Mouse (Mus musculus): ENCODE measurements around the gene Elmo1. TPM values are rescaled to one million over a fixed set of nuclear protein-coding genes. Genes with fewer than 3 reads are reported as not detected.
A peak's percentile ranks its signal among the peaks of the same experiment; 100 is the strongest.

Gene Elmo1
- 24.0 and 24.3 TPM in 2 replicates for polyA plus RNA-seq (2015; fragmentation: Nextera tagmentation; extraction: Ambion mirVana)

- Histone ChIP-seq H3K4me1 (peaks cover 3% of the 10 kb centered on the region; the same call in 1 of the 2 replicates), H3K27me3 (peaks cover 44% of the 10 kb centered on the region), H3K4me2 (peak within 1 kb of the TSS; percentile 97), H3K9me3 (replicated peaks) (no peaks in the 10 kb centered on the region), H3K4me3 (peak within 1 kb of the TSS; percentile 77), H3K36me3 (ENCODE audit: poor library complexity, severe bottlenecking) (no peaks in the 10 kb centered on the region), H3K27ac (peak within 1 kb of the TSS; percentile 48), H3K9ac (peak within 1 kb of the TSS; percentile 76)
- ATAC-seq, result peak; percentile 78
- WGBS, result under 1% methylated on average over 49 of the region's 49 CpGs
These were observed at the start of gene Elmo1 for GRCm38 (mm10) chr13:20090133-20090710. Gene Elmo1 (plus strand): TSS chr13:20090596.

DNA sequence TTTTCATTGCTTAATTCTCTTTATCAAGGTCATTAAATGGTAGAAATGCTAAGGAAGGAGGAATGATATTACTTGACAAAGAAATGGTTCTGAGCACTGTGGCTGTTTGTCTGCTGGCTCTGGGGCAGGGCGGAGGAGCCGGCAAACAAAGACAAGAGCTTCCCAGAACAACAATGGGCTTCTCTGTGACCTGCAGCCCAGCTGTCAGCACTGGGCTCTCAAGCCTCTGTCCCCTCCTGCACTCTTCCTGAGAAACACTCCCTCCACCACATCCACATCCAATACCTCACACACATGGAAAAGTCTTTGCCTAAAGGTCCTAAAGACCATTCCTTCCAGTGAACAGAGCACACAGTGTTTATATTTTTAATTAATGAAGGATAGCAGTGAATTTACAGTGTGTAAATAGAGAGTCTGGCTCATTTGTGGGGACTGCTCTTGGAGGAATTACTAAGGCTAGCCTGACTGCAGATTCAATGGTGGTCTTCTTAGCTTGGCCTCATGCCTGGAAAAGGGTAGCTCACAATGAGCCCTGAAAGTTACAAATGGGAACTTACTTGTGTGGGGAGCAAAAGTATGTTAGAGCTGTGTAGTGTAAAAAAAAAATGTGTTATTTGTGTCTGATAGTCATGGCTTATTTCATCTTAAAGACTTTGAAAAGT lies 49.1 kb upstream of the Elmo1 start:
- H3K36me3 ChIP-seq (ENCODE audit: poor library complexity, severe bottlenecking), result no peaks in the 10 kb centered on the region
- H3K27ac ChIP-seq, result no peak overlapping the region
- WGBS, result 5% methylated on average over 2 of the region's 2 CpGs
- peaks cover 8% of the 10 kb centered on the region for H3K4me1 ChIP-seq
- H3K4me3 ChIP-seq, result no peak overlapping the region
- H3K9me3 ChIP-seq (replicated peaks), result no peaks in the 10 kb centered on the region
- peak; percentile 63; the same call in 1 of the 2 replicates for ATAC-seq
- no peak overlapping the region for H3K4me2 ChIP-seq
- H3K9ac ChIP-seq, result no peak overlapping the region
- H3K27me3 ChIP-seq, result no peaks in the 10 kb centered on the region

DNA sequence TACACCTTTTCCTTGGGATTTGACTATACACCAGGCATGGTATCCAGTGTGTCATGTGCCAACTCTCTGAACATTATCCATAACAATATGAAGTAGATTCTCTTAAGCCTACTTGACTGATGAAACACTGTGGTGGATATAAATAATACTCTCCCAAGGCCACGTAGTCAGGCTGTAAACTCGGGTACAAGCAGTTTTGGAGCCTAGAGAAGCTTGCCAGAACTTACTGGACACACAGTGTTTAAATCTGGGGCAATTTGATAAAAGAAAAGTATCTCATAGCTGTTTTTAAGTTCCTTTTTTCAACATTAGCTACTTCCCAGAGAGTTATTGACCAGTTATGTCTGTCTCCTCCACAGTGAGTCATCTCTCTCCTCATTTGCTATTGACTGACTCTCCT lies 47.5 kb upstream of the Elmo1 start:
- Histone ChIP-seq H3K4me2 (no peak overlapping the region), H3K9ac (no peak overlapping the region), H3K4me1 (peaks cover 8% of the 10 kb centered on the region), H3K9me3 (replicated peaks) (no peaks in the 10 kb centered on the region), H3K27ac (no peak overlapping the region), H3K4me3 (no peak overlapping the region), H3K27me3 (no peaks in the 10 kb centered on the region), H3K36me3 (ENCODE audit: poor library complexity, severe bottlenecking) (no peaks in the 10 kb centered on the region)
- WGBS, result 81% methylated on average over 2 of the region's 2 CpGs
- ATAC-seq, result no peak

DNA sequence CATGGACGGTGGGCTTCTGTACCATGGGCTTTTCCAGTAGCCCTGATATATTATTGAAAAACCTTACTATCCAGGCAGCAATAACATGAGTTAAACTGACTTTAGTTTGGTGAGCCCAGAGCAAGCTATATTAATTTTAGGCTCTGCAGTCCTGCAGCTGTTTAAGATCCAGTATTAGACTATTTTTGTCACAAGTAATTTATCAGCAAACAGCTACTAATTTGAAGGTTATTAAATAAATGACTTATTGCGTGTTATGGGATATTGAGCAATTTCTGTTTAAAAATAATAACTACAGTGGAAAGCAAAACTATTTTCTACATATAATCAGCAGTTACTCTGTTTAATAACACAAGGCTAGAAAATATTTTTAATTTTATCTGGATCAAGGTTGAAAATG lies 45.0 kb upstream of the Elmo1 start:
- no peak overlapping the region for H3K4me3 ChIP-seq
- no peaks in the 10 kb centered on the region for H3K36me3 ChIP-seq (ENCODE audit: poor library complexity, severe bottlenecking)
- H3K4me2 ChIP-seq, result no peak overlapping the region
- no peaks in the 10 kb centered on the region for H3K27me3 ChIP-seq
- H3K27ac ChIP-seq, result no peak overlapping the region
- no peak for ATAC-seq
- no peaks in the 10 kb centered on the region for H3K9me3 ChIP-seq (replicated peaks)
- peaks cover 16% of the 10 kb centered on the region for H3K4me1 ChIP-seq
- no peak overlapping the region for H3K9ac ChIP-seq
- WGBS, result 95% methylated on average over 2 of the region's 2 CpGs

DNA sequence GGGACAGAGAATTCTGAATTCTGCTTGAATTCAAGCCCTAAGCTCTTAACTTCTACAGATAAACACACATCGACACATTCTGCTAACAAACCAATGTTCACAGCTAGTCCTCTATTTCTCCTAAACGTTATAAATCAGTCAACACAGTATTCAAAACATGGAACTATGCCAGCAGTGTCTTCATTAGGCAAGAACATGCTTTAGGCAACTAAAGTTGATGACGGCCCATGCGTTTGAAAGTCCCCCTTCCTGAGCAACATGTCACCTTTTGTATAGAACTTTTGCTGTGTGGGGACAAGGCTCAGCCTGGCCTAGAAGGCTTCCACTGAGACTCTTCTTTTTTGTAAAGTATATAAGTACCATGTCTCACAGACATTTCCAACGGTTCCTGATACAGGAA lies 44.6 kb upstream of the Elmo1 start:
- ATAC-seq, result no peak
- Histone ChIP-seq H3K4me2 (no peak overlapping the region), H3K27me3 (no peaks in the 10 kb centered on the region), H3K9me3 (replicated peaks) (no peaks in the 10 kb centered on the region), H3K4me3 (no peak overlapping the region), H3K4me1 (peaks cover 15% of the 10 kb centered on the region), H3K9ac (no peak overlapping the region), H3K36me3 (ENCODE audit: poor library complexity, severe bottlenecking) (no peaks in the 10 kb centered on the region), H3K27ac (no peak overlapping the region)
- WGBS, result 69% methylated on average over 5 of the region's 5 CpGs

GRCm38 (mm10) chr13:20046406-20046805 lies 44.0 kb upstream of the Elmo1 start:
- 86% methylated on average over 4 of the region's 4 CpGs for WGBS
- peaks cover 10% of the 10 kb centered on the region for H3K4me1 ChIP-seq
- no peak for ATAC-seq
- no peaks in the 10 kb centered on the region for H3K36me3 ChIP-seq (ENCODE audit: poor library complexity, severe bottlenecking)
- no peak overlapping the region for H3K4me3 ChIP-seq
- no peaks in the 10 kb centered on the region for H3K9me3 ChIP-seq (replicated peaks)
- no peak overlapping the region for H3K27ac ChIP-seq
- no peak overlapping the region for H3K4me2 ChIP-seq
- no peak overlapping the region for H3K9ac ChIP-seq
- H3K27me3 ChIP-seq, result no peaks in the 10 kb centered on the region

DNA sequence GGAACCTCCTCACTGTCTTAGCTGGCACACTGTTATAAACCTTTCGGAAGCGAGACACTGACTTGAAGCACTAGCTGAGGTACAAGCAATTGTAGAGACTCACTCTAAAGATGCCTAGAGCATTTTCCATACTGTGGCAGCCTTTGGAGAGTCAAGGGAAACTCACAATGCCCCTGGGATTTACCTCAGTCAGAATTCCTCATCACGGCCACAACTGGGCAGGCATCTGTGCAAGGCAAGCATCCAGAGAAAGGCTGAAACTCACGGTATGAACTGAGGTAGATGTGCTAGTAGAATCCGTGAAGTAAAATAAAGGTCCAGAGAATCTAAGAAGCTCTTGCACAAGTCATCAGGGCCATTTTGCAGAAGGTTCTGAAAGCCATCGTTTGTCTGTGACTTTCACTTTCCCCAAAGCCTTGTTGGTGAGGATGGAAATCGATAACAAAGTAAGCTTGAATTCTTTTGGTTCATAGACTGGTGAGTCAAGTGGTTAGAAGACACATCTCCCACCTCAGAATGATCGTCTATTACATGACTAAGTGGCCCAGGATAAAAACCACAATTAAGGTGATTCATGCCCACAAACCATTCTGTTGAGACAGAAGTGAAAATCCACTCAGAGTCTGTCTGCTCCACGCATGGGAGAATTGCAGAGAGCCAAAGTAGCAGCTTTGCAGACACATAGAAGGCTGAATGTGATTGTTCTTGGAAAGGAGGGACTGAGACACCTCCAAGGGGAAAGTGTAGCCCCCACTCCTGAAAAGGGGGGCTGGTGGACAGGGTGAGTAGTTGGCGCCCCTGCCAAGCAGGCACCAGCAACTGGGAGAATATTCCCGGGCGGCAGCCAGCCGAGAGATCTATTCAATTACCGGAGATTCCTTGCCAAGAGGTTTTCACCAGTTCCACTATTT lies 42.2 kb upstream of the Elmo1 start:
- Histone ChIP-seq H3K9me3 (replicated peaks) (no peaks in the 10 kb centered on the region), H3K27me3 (no peaks in the 10 kb centered on the region), H3K27ac (no peak overlapping the region), H3K9ac (no peak overlapping the region), H3K4me2 (peak overlapping the region; percentile 26), H3K36me3 (ENCODE audit: poor library complexity, severe bottlenecking) (no peaks in the 10 kb centered on the region), H3K4me1 (peaks cover 8% of the 10 kb centered on the region; the same call in 1 of the 2 replicates), H3K4me3 (no peak overlapping the region)
- WGBS, result 41% methylated on average over 14 of the region's 14 CpGs
- ATAC-seq, result 0 out of 2 replicates have a peak, but pooled peaks have one; percentile 45

GRCm38 (mm10) chr13:20048837-20049160 lies 41.6 kb upstream of the Elmo1 start:
- no peak overlapping the region for H3K9ac ChIP-seq
- peak; percentile 41; the same call in 1 of the 2 replicates for ATAC-seq
- peaks cover 8% of the 10 kb centered on the region; the same call in 1 of the 2 replicates for H3K4me1 ChIP-seq
- H3K9me3 ChIP-seq (replicated peaks), result no peaks in the 10 kb centered on the region
- no peak overlapping the region for H3K4me3 ChIP-seq
- no peak overlapping the region for H3K27ac ChIP-seq
- H3K36me3 ChIP-seq (ENCODE audit: poor library complexity, severe bottlenecking), result no peaks in the 10 kb centered on the region
- 0% methylated on average over 2 of the region's 2 CpGs for WGBS
- peak overlapping the region; percentile 26 for H3K4me2 ChIP-seq
- no peaks in the 10 kb centered on the region for H3K27me3 ChIP-seq

GRCm38 (mm10) chr13:20049654-20050053 lies 40.7 kb upstream of the Elmo1 start:
- no peak overlapping the region for H3K27ac ChIP-seq
- no peaks in the 10 kb centered on the region for H3K36me3 ChIP-seq (ENCODE audit: poor library complexity, severe bottlenecking)
- 69% methylated on average over 8 of the region's 8 CpGs for WGBS
- H3K27me3 ChIP-seq, result no peaks in the 10 kb centered on the region
- H3K4me1 ChIP-seq, result peaks cover 8% of the 10 kb centered on the region; the same call in 1 of the 2 replicates
- ATAC-seq, result no peak
- no peak overlapping the region for H3K4me3 ChIP-seq
- H3K4me2 ChIP-seq, result no peak overlapping the region
- H3K9ac ChIP-seq, result no peak overlapping the region
- H3K9me3 ChIP-seq (replicated peaks), result no peaks in the 10 kb centered on the region

DNA sequence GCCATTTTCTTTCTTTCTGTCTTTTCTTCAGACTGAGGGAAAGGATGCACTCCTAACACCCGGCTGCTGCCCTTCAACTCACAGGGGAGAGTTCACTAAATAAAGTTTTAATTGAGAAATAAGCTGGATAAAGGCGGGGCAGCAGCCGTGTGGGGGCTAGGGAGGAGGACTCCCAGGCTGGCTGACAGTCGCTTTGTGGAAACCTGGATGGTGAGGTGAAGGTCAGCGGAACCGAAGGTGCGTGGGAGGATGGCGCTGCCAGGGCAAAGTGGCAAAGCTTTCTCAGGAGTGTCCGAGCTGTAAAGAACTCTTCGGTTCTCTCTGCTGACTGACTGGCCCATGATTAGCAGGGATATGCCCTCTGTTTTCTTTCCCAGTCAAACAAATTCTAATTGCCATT lies 40.2 kb upstream of the Elmo1 start:
- no peak overlapping the region for H3K9ac ChIP-seq
- H3K27ac ChIP-seq, result no peak overlapping the region
- no peaks in the 10 kb centered on the region for H3K27me3 ChIP-seq
- H3K9me3 ChIP-seq (replicated peaks), result no peaks in the 10 kb centered on the region
- H3K4me1 ChIP-seq, result peaks cover 8% of the 10 kb centered on the region; the same call in 1 of the 2 replicates
- H3K4me2 ChIP-seq, result no peak overlapping the region
- H3K4me3 ChIP-seq, result no peak overlapping the region
- ATAC-seq, result no peak
- no peaks in the 10 kb centered on the region for H3K36me3 ChIP-seq (ENCODE audit: poor library complexity, severe bottlenecking)
- 92% methylated on average over 10 of the region's 10 CpGs for WGBS

DNA sequence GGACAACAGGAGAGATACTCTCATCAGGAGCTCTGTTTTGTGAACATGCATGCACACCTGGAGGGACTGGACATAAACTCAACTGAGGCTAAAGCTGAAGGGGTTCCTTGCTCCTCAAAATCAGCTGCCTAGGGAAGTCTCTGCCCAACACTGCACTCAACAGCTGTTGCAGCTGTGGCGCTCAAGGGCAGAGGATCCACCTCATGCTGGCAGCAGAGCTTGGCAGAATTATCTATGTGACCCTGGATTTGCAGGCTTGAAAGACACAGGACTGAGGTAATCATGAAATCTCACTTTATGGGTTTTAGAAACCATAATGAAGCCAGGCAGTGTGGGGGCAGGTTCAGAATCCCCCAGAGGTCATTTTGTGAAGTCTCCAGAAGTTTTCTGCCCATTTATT lies 32.5 kb upstream of the Elmo1 start:
- H3K4me3 ChIP-seq, result no peak overlapping the region
- ATAC-seq, result no peak
- H3K36me3 ChIP-seq (ENCODE audit: poor library complexity, severe bottlenecking), result no peaks in the 10 kb centered on the region
- H3K27ac ChIP-seq, result no peak overlapping the region
- no peaks in the 10 kb centered on the region for H3K4me1 ChIP-seq
- H3K27me3 ChIP-seq, result no peaks in the 10 kb centered on the region
- H3K9ac ChIP-seq, result no peak overlapping the region
- no peak overlapping the region for H3K4me2 ChIP-seq
- no peaks in the 10 kb centered on the region for H3K9me3 ChIP-seq (replicated peaks)
- WGBS, result 82% methylated on average over 1 of the region's 1 CpGs

DNA sequence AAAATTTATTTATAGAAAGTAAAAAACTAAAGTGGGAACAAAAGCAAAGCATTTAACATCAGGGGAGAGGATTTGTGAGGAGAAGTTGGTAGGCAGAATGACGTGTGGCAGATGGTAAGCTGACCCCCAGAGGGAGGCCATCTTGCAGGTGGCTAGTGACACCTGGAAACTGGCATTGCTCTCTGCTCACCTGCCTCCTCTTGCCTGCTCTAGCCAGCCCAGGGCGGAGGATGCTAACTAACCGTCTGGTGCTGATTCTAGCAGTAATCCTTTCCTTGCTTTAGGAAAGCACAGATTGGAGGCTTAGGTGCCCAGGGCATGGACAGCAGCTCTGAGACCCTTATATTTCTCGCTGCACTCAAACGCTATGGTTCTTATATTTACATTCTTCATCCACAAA lies 29.4 kb upstream of the Elmo1 start:
- H3K9ac ChIP-seq, result no peak overlapping the region

More for the DNA sequence above, 29.4 kb upstream of the Elmo1 start:
- Histone ChIP-seq H3K9me3 (replicated peaks) (no peaks in the 10 kb centered on the region), H3K4me2 (no peak overlapping the region), H3K36me3 (ENCODE audit: poor library complexity, severe bottlenecking) (no peaks in the 10 kb centered on the region), H3K4me3 (no peak overlapping the region), H3K27ac (no peak overlapping the region), H3K4me1 (no peaks in the 10 kb centered on the region), H3K27me3 (no peaks in the 10 kb centered on the region)
- 80% methylated on average over 5 of the region's 5 CpGs for WGBS
- no peak for ATAC-seq

All from forebrain, embryonic 13.5 days (tissue).